Mouse (Mus musculus) MEL (cell line): ENCODE results near the gene Arrb2.

Source experiments
- CTCF ChIP-seq, 3 experiments: IDR thresholded peaks in 2 of 3; conservative IDR thresholded peaks in 1 of 3; 2 replicates each; pipeline ENCODE4 v1.5.1; 2011 to 2012; ENCODE audit warnings: low read length in 3 of 3, low read depth in 2 of 3, mild to moderate bottlenecking in 2 of 3, improper control_type of control experiment in 1 of 3, inconsistent platforms in 1 of 3, mixed read lengths in 1 of 3, moderate library complexity in 1 of 3; ENCODE audit not compliant: control insufficient read depth in 1 of 3, insufficient read depth in 1 of 3, poor library complexity in 1 of 3, severe bottlenecking in 1 of 3
- HCFC1 ChIP-seq: IDR thresholded peaks from 2 replicates; pipeline ENCODE4 v1.6.1; 2012; ENCODE audit warnings: low read depth, mild to moderate bottlenecking, inconsistent platforms, low read length, improper control_type of control experiment, moderate library complexity
- POLR2AphosphoS2 ChIP-seq: IDR thresholded peaks from 2 replicates; pipeline ENCODE4 v1.6.1; 2011; ENCODE audit warnings: low read length, improper control_type of control experiment
- RAD21 ChIP-seq: IDR thresholded peaks from 2 replicates; pipeline ENCODE4 v1.6.1; 2011; ENCODE audit warnings: mild to moderate bottlenecking, low read depth, low read length, improper control_type of control experiment
- USF2 ChIP-seq, 2 experiments: IDR thresholded peaks; 2 replicates each; pipeline ENCODE4 v1.6.1; 2011 to 2012; ENCODE audit warnings: improper control_type of control experiment in 2 of 2, low read length in 2 of 2, borderline replicate concordance in 1 of 2, inconsistent platforms in 1 of 2, low read depth in 1 of 2, mild to moderate bottlenecking in 1 of 2; ENCODE audit not compliant: insufficient read depth in 1 of 2

- TF ChIP-seq POLR2AphosphoS2 (no peak), RAD21 (no peak), CTCF (IDR thresholded peaks at IDR 0.05 in 2 of 3, conservative IDR thresholded peaks at IDR 0.05 in 1 of 3; ENCODE audit: control insufficient read depth in 1 of 3, insufficient read depth in 1 of 3, low read depth in 2 of 3, low read length in 3 of 3, poor library complexity in 1 of 3, severe bottlenecking in 1 of 3) (no peak), USF2 (IDR thresholded peaks at IDR 0.05; ENCODE audit: borderline replicate concordance in 1 of 2, insufficient read depth in 1 of 2, low read depth in 1 of 2, low read length in 2 of 2) (no peak), HCFC1 (no peak)
Measured at GRCm38 (mm10) chr11:70403598-70403997, 28.8 kb upstream of the Arrb2 start.
